8 mouse cellular contexts compared by ENCODE assay signal in the genomic region with DNA sequence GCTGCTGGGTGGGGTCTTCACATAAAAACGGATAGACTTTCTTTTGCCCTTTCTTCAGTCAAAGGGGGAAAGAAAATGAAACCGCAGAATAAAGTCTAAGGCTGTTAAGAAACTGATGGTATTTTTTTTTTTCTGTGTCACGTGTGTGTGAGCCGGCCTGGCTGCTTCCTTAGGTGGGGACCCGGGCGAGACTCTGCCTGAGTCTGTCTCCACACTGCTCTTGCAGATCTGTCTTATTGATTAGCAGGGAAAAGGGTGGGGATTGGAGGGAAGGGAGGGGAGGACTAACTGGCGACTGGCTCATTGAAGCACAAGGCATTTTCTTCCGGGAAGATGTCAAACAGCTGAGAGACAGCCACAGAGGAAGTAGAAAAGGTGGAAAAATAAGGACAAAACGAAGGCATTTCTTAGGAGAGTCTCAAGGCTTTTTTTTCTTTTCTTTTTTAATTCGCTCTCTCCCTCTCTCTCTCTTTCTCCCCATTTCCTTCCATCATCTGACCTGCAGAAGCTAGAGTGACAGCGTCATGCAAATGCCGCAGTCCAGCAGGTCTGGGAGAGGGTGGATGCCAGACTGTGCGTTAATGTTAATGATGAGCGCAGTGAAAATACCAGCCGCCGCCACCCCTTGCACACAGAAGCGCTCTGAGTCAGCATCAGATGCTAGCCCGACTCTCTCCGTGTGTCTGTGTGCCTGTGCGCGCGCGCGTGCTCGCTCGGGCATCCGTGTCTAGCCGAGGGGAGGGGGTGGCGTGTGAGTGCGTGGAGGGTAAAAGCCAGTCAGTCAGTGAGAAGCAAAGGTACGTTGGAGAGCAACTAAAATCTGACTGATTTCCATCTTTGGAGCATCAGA. TPM values are rescaled to one million over a fixed set of nuclear protein-coding genes. Genes with fewer than 3 reads are reported as not detected.
DNase-seq lines count a peak whose midpoint lies in the region; ATAC-seq lines count a peak whose summit lies in the region.

No protein-coding gene starts in this region.

- H3K27ac ChIP-seq in forebrain, embryonic 15.5 days (replicated peaks) = peak overlapping the region; percentile 99
- peak overlapping the region; percentile 98 for H3K27ac ChIP-seq in neural tube, embryonic 15.5 days (replicated peaks)

- peak overlapping the region; percentile 49 for H3K4me3 ChIP-seq in forebrain, embryonic 15.5 days
- peak overlapping the region; percentile 48 for H3K4me3 ChIP-seq in neural tube, embryonic 15.5 days (replicated peaks)

- intact Hi-C loops in heart, postnatal 14 days (cut with DNase I) = loop anchor here (5.0 kb wide), 1 partner anchor 47 kb away; no protein-coding TSS in a partner anchor

- H3K4me2 ChIP-seq in forebrain, embryonic 15.5 days (replicated peaks) = peak overlapping the region; percentile 68
- H3K4me2 ChIP-seq in neural tube, embryonic 15.5 days = peak overlapping the region; percentile 71

- WGBS in forebrain, embryonic 15.5 days = under 1% methylated on average over 31 of the region's 31 CpGs
- WGBS in neural tube, embryonic 15.5 days = 2% methylated on average over 31 of the region's 31 CpGs

- no peaks in the 10 kb centered on the region for H3K36me3 ChIP-seq in forebrain, embryonic 15.5 days
- no peaks in the 10 kb centered on the region for H3K36me3 ChIP-seq in neural tube, embryonic 15.5 days

- ATAC-seq in cerebellum, adult (ENCODE audit: insufficient number of reproducible peaks, low FRiP score, low TSS enrichment) = peak; percentile 95
- peak; percentile 95 for ATAC-seq in forebrain, embryonic 15.5 days (replicated peaks)
- peak; percentile 94 for ATAC-seq in neural tube, embryonic 15.5 days (ENCODE audit: low FRiP score)

- H3K27me3 ChIP-seq in forebrain, embryonic 15.5 days = no peaks in the 10 kb centered on the region
- no peaks in the 10 kb centered on the region for H3K27me3 ChIP-seq in neural tube, embryonic 15.5 days (replicated peaks)

- H3K9me3 ChIP-seq in forebrain, embryonic 15.5 days = no peaks in the 10 kb centered on the region
- H3K9me3 ChIP-seq in neural tube, embryonic 15.5 days (replicated peaks) = no peaks in the 10 kb centered on the region

- peak; percentile 59 for DNase-seq in ES-CJ7 (ENCODE audit: low read depth, low spot score)
- DNase-seq in heart, postnatal 14 days = peak; percentile 56 to 58
- peak; percentile 88 to 94 for DNase-seq in layer of hippocampus, adult 18-20 months (ENCODE audit: low spot score in 2 of 2)
- peak; percentile 50 to 51 for DNase-seq in lung, adult 18-20 months
- DNase-seq in thymus, postnatal 36 days = peak; percentile 32 to 56

- peaks cover 49% of the 10 kb centered on the region for H3K4me1 ChIP-seq in forebrain, embryonic 15.5 days
- H3K4me1 ChIP-seq in neural tube, embryonic 15.5 days = peaks cover 29% of the 10 kb centered on the region

- peak overlapping the region; percentile 66 for H3K9ac ChIP-seq in forebrain, embryonic 15.5 days (replicated peaks)
- H3K9ac ChIP-seq in neural tube, embryonic 15.5 days (replicated peaks) = peak overlapping the region; percentile 70

RNA-seq across cellular contexts. Expression of gene Gm11146, which starts 42.2 kb away (rescaled TPM):
- not detected in 2 replicates for polyA plus RNA-seq in forebrain, embryonic 15.5 days (2015; fragmentation: Nextera tagmentation; extraction: Ambion mirVana)
- not detected for total RNA-seq in heart, postnatal 14 days (2021)
- total RNA-seq in layer of hippocampus, adult 18-20 months (2021) = not detected
- not detected in 2 replicates for polyA plus RNA-seq in neural tube, embryonic 15.5 days (2015; fragmentation: Nextera tagmentation; extraction: Ambion mirVana)

Comparison
In these comparisons a context has a peak if more than half of its experiments do, and no peak if none do; other contexts are left out.
1. Peak in every context shown above with its lines: DNase-seq, ATAC-seq, H3K4me3 ChIP-seq and H3K27ac ChIP-seq.